Mouse (Mus musculus): ENCODE results near the gene Mrfap1.

DNA sequence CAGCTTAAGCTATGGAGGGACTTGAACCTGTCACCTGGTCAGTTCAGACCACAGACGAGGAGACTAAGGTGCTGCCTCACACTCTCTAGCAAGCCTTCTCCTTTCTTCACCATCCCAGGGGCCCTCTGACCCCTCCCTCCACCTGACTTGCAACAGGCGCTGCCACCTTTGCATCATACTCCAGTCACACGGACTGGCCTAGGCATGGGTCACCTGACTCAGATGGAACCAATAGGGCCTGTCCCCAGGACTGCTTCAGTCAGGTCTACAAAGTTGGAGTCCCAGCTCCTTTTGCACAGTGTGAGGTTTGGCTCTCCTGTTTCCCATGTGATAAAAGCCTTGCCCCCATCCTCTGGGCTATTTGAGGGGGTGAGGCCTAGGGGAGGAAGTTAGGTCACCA is 14.1 kb upstream of the Mrfap1 start:
- no peak for TF ChIP-seq CTCF (IDR thresholded peaks at IDR 0.05; ENCODE audit: borderline replicate concordance, insufficient read depth, low read depth, low read length)
- TF ChIP-seq POLR2A (IDR thresholded peaks at IDR 0.05; ENCODE audit: borderline replicate concordance, insufficient read depth, low read length) = no peak

Measured in cerebellum, adult 2 months (tissue).